Mouse (Mus musculus) bone marrow macrophage, adult 2 months (primary cell): Measurements from ENCODE around the gene Podn. TPM values are rescaled to one million over a fixed set of nuclear protein-coding genes. Genes with fewer than 3 reads are reported as not detected.
"Not testable (repeated sequence)": the region's sequence is repeated elsewhere in the genome, so short reads cannot be mapped to it uniquely, and the experiment has no call there.

Experiments used
- H3K27ac ChIP-seq: 2 replicates; pipeline ENCODE4 v1.5.1; 2012; ENCODE audit warnings: low read depth, low read length; ENCODE audit not compliant: insufficient read depth
- H3K4me1 ChIP-seq: 2 replicates; pipeline ENCODE4 v1.6.1; 2012; ENCODE audit warnings: low read length; ENCODE audit not compliant: control insufficient read depth, insufficient read depth
- H3K4me3 ChIP-seq: 2 replicates; pipeline ENCODE4 v1.5.1; 2012; ENCODE audit warnings: mild to moderate bottlenecking, low read length, moderate library complexity; ENCODE audit not compliant: insufficient read depth
- CTCF ChIP-seq: IDR thresholded peaks from 2 replicates; pipeline ENCODE4 v1.5.1; 2012; ENCODE audit warnings: low read depth, mild to moderate bottlenecking, low read length, moderate library complexity
- POLR2A ChIP-seq: IDR thresholded peaks from 2 replicates; pipeline ENCODE4 v1.6.1; 2012; ENCODE audit warnings: mild to moderate bottlenecking, low read depth, low read length, borderline replicate concordance
- polyA plus RNA-seq: library from polyadenylated mRNA; stranded (reverse); fragments of >200 nt; gene quantifications from 2 replicates; pipeline ENCODE4 v1.2.4, GENCODE M21; 2012; ENCODE audit not compliant: missing spikeins, insufficient read depth, insufficient read length

Gene Podn
- polyA plus RNA-seq: not detected in 2 replicates

GRCm38 (mm10) chr4:108096345-108096744, at the start of gene Podn:
Gene Podn, minus strand, starts transcription at chr4:108096445.
- Histone ChIP-seq H3K27ac (no peak within 1 kb of the TSS), H3K4me3 (no peak within 1 kb of the TSS), H3K4me1 (no peaks in the 10 kb centered on the region)
- TF ChIP-seq CTCF: no peak
- no peak for TF ChIP-seq POLR2A

GRCm38 (mm10) chr4:108145554-108145953, 49.3 kb upstream of the Podn start:
- H3K4me1 ChIP-seq, H3K4me3 ChIP-seq, H3K27ac ChIP-seq: not testable (repeated sequence)

GRCm38 (mm10) chr4:108144880-108145279, 48.6 kb upstream of the Podn start, which contains the start of gene Scp2:
Gene Scp2, minus strand, starts transcription at chr4:108144998.
- Histone ChIP-seq H3K4me3 (no peak within 1 kb of the TSS), H3K4me1 (no peaks in the 10 kb centered on the region), H3K27ac (no peak within 1 kb of the TSS)
- TF ChIP-seq CTCF (no peak), POLR2A (no peak)

- Histone ChIP-seq H3K27ac (no peak overlapping the region), H3K4me3 (no peak overlapping the region), H3K4me1 (no peaks in the 10 kb centered on the region)
- TF ChIP-seq CTCF: no peak
- TF ChIP-seq POLR2A: no peak
Measured at GRCm38 (mm10) chr4:108143778-108144177, 47.5 kb upstream of the Podn start.

GRCm38 (mm10) chr4:108143178-108143577, 46.9 kb upstream of the Podn start:
- H3K27ac ChIP-seq, H3K4me3 ChIP-seq, H3K4me1 ChIP-seq: not testable (repeated sequence)

GRCm38 (mm10) chr4:108136938-108137337, 40.7 kb upstream of the Podn start:
- no peak overlapping the region for H3K27ac ChIP-seq
- no peaks in the 10 kb centered on the region for H3K4me1 ChIP-seq
- TF ChIP-seq POLR2A: no peak
- no peak for TF ChIP-seq CTCF
- no peak overlapping the region for H3K4me3 ChIP-seq

- Histone ChIP-seq H3K27ac (no peak overlapping the region), H3K4me3 (no peak overlapping the region), H3K4me1 (no peaks in the 10 kb centered on the region)
- TF ChIP-seq POLR2A (no peak), CTCF (no peak)
Measured at GRCm38 (mm10) chr4:108130452-108130851, 34.2 kb upstream of the Podn start.

- Histone ChIP-seq H3K4me3 (no peak overlapping the region), H3K4me1 (no peaks in the 10 kb centered on the region), H3K27ac (no peak overlapping the region)
- TF ChIP-seq POLR2A (no peak), CTCF (no peak)
Measured at GRCm38 (mm10) chr4:108128339-108128738, 32.1 kb upstream of the Podn start.

GRCm38 (mm10) chr4:108127516-108127915, 31.3 kb upstream of the Podn start:
- no peaks in the 10 kb centered on the region for H3K4me1 ChIP-seq
- no peak overlapping the region for H3K4me3 ChIP-seq
- TF ChIP-seq POLR2A (no peak), CTCF (no peak)
- no peak overlapping the region for H3K27ac ChIP-seq

GRCm38 (mm10) chr4:108126260-108126659, 30.0 kb upstream of the Podn start:
- Histone ChIP-seq H3K4me1 (no peaks in the 10 kb centered on the region), H3K4me3 (no peak overlapping the region), H3K27ac (no peak overlapping the region)
- TF ChIP-seq CTCF (no peak), POLR2A (no peak)

GRCm38 (mm10) chr4:108124104-108124503, 27.9 kb upstream of the Podn start:
- Histone ChIP-seq H3K4me1 (no peaks in the 10 kb centered on the region), H3K4me3 (no peak overlapping the region), H3K27ac (no peak overlapping the region)
- TF ChIP-seq CTCF (no peak), POLR2A (no peak)
